Mouse (Mus musculus) liver, adult 2 months (tissue): ENCODE measurements around the gene Odf4. TPM values are rescaled to one million over a fixed set of nuclear protein-coding genes. Genes with fewer than 3 reads are reported as not detected.
A peak's percentile ranks its signal among the peaks of the same experiment; 100 is the strongest.

Experiments used
- DNase-seq: peaks from one replicate; pipeline ENCODE4 v3.0.0-alpha.2; 2011; ENCODE audit warnings: low read depth, low spot score; ENCODE audit errors: extremely low read depth
- H3K27ac ChIP-seq: fragments of 200-500 bp; replicated peaks from 2 replicates; pipeline ENCODE4 v1.5.1; 2012; ENCODE audit warnings: low read depth, mild to moderate bottlenecking, control low read depth, inconsistent platforms, low read length; ENCODE audit not compliant: insufficient read depth
- H3K27me3 ChIP-seq: fragments of 200-500 bp; 2 replicates; pipeline ENCODE4 v1.6.1; 2012; ENCODE audit warnings: mild to moderate bottlenecking, moderate library complexity, low read length, inconsistent platforms; ENCODE audit not compliant: control insufficient read depth, insufficient read depth
- H3K36me3 ChIP-seq: fragments of 200-500 bp; 2 replicates; pipeline ENCODE4 v1.6.1; 2012; ENCODE audit warnings: low read length, inconsistent platforms; ENCODE audit not compliant: control insufficient read depth, insufficient read depth
- H3K4me1 ChIP-seq: fragments of 200-500 bp; 2 replicates; pipeline ENCODE4 v1.6.1; 2011; ENCODE audit warnings: low read length; ENCODE audit not compliant: control insufficient read depth, insufficient read depth
- H3K4me3 ChIP-seq: fragments of 200-500 bp; 2 replicates; pipeline ENCODE4 v1.5.1; 2011; ENCODE audit warnings: low read depth, mild to moderate bottlenecking, control low read depth, low read length, moderate library complexity; ENCODE audit not compliant: insufficient read depth
- H3K79me2 ChIP-seq: fragments of 200-500 bp; 2 replicates; pipeline ENCODE4 v1.6.1; 2012; ENCODE audit warnings: inconsistent platforms, mild to moderate bottlenecking, low read length, moderate library complexity; ENCODE audit not compliant: control insufficient read depth, insufficient read depth
- H3K9ac ChIP-seq: fragments of 200-500 bp; 2 replicates; pipeline ENCODE4 v1.6.1; 2012; ENCODE audit warnings: low read depth, mild to moderate bottlenecking, control low read depth, inconsistent platforms, low read length
- CTCF ChIP-seq: fragments of 200-500 bp; IDR thresholded peaks from 2 replicates; pipeline ENCODE4 v1.5.1; 2011; ENCODE audit warnings: low read depth, low read length, control low read depth
- POLR2A ChIP-seq: fragments of 200-500 bp; IDR thresholded peaks from 2 replicates; pipeline ENCODE4 v1.6.1; 2011; ENCODE audit warnings: low read length, control low read depth; ENCODE audit not compliant: insufficient read depth; ENCODE audit errors: extremely low read depth
- WGBS: fragments of 180-500 bp; shearing (Covaris S2); methylation state at CpG from one replicate; pipeline ENCODE4 v1.1.7; 2018; 5-methylcytosine and 5-hydroxymethylcytosine counted together
- polyA plus RNA-seq: library from polyadenylated mRNA; depleted of rRNA; stranded (reverse); fragments of >200 nt; gene quantifications from 2 replicates; pipeline ENCODE4 v1.2.3, GENCODE M21; 2012
- total RNA-seq: library from RNA; depleted of rRNA; stranded (reverse); fragments of >200 nt; gene quantifications from 2 replicates; pipeline ENCODE4 v1.2.3, GENCODE M21; 2014

Gene Odf4
- total and polyA plus RNA-seq, 2 experiments = not detected

DNA sequence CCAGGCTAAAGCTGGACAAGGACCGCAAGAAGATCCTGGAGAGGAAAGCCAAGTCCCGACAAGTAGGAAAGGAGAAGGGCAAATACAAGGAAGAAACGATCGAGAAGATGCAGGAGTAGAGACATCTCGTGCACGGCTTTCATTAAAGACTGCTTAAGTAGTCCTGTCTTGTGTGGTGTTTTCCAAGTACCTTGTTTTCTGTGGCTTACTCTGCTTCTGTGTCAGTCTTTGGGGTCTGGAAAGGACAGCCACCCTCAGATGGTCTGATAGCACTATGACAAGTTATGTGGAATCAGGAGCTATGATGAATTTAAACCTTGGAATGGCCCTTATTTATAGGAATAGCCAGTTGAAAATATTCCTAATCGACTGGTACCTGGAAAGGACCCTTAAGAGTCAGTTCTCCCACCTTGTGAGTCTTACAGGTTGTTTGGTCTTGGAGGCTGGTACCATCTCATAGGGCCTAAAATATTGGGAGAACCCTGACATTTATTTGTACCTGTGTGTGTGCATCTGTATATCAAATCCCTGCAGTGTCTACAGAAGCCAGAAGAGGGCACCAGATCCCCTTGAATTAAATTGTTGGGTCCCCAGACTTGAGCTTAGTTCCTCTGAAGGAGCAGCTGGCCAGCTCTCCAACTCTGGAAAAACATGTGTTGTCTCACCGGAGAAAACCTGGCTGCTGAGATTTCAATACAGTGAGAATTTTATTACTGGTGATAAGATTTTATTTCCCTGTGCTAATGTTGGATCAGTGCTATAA lies 22.3 kb downstream of the Odf4 start:
- peak; percentile 48 for DNase-seq
- Histone ChIP-seq H3K27ac (no peak overlapping the region), H3K79me2 (no peaks in the 10 kb centered on the region), H3K4me1 (peaks cover 2% of the 10 kb centered on the region; the same call in 1 of the 2 replicates), H3K4me3 (no peak overlapping the region), H3K27me3 (no peaks in the 10 kb centered on the region), H3K9ac (no peak overlapping the region), H3K36me3 (peaks cover 35% of the 10 kb centered on the region)
- 85% methylated on average over 8 of the region's 8 CpGs for WGBS
- TF ChIP-seq CTCF (peak; percentile 4; the same call in 1 of the 2 replicates), POLR2A (no peak)

DNA sequence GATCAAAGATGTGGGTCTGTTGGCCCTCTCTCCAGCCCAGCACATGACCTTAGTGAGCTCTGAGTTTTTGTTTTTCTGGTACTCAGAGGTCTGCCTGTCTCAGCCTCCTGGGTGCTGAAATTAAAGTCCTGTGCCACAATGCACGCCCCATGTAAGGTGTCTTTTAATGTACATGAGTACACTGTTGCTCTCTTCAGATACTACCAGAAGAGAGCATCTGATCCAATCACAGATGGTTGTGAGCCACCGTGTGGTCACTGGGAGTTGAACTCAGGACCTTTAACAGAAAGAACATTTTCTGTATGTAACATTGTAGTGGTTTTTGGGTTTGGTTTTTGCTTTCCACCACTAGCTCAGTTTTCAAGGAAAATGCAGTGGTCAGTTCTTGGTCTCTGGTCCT lies 23.1 kb downstream of the Odf4 start:
- TF ChIP-seq CTCF (no peak), POLR2A (no peak)
- Histone ChIP-seq H3K4me3 (no peak overlapping the region), H3K27me3 (no peaks in the 10 kb centered on the region), H3K36me3 (peaks cover 35% of the 10 kb centered on the region), H3K79me2 (no peaks in the 10 kb centered on the region), H3K27ac (no peak overlapping the region), H3K9ac (no peak overlapping the region), H3K4me1 (peaks cover 2% of the 10 kb centered on the region; the same call in 1 of the 2 replicates)
- DNase-seq = no peak
- WGBS = 91% methylated on average over 2 of the region's 2 CpGs

DNA sequence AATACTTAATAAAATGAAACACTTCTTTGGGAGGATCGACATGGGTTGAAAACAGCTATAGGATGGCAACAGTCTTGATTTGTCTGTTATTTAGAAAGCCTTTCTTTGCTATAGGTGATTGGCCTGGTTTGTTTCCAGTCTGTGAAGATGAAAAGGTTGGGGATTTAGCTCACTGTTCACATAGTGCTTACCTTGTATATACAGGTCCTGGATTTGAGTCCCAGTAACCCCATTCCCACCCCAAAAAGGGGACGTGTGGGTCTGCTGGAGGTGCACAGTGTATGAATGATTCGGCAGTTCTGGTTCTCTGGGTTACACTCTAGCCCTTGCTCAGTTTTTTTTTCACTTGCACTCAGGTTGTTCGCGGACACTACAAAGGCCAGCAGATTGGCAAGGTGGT lies 24.1 kb downstream of the Odf4 start:
- Histone ChIP-seq H3K27ac (no peak overlapping the region), H3K27me3 (no peaks in the 10 kb centered on the region), H3K4me1 (peaks cover 2% of the 10 kb centered on the region; the same call in 1 of the 2 replicates), H3K36me3 (peaks cover 35% of the 10 kb centered on the region), H3K9ac (no peak overlapping the region), H3K4me3 (no peak overlapping the region), H3K79me2 (no peaks in the 10 kb centered on the region)
- 69% methylated on average over 5 of the region's 5 CpGs for WGBS
- DNase-seq = no peak
- TF ChIP-seq CTCF = no peak
- TF ChIP-seq POLR2A = no peak

DNA sequence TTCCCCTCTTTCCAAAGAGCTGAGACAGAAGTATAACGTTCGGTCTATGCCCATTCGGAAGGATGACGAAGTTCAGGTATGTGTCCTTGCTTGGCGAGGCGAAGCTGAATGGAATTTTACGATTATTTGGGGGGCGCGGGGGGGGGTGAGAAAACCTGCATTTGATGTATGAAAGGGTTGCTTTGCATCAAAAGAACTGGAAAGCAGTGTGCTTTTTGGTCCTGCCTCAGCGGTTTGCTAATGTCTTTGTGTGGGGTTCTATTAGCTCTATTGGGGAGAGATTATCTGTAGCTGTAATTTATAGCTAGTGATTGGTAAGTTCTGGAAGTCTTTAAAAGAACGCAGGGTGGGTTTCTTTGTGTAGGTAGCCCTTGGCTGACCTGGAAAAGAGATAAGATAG lies 24.5 kb downstream of the Odf4 start:
- DNase-seq = no peak
- TF ChIP-seq POLR2A (no peak), CTCF (no peak)
- H3K4me3 ChIP-seq = peak overlapping the region; percentile 89
- peaks cover 2% of the 10 kb centered on the region; the same call in 1 of the 2 replicates for H3K4me1 ChIP-seq
- H3K9ac ChIP-seq = peak overlapping the region; percentile 69
- no peaks in the 10 kb centered on the region for H3K79me2 ChIP-seq
- WGBS = 4% methylated on average over 11 of the region's 11 CpGs
- no peak overlapping the region for H3K27ac ChIP-seq
- peaks cover 35% of the 10 kb centered on the region for H3K36me3 ChIP-seq
- no peaks in the 10 kb centered on the region for H3K27me3 ChIP-seq

DNA sequence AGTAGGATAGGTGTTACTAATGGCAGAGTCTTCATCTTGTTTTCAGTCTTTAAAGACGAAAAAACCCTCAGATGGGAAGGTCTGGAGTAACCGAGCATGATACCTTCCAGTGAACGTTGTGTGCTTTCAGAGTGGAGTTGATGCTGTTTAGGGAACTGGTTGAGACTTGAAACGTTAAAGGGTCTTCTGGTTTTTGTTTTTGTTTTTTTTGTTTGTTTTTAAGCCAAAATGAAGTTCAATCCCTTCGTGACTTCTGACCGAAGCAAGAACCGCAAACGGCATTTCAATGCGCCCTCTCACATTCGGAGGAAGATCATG lies 24.9 kb downstream of the Odf4 start:
- H3K27ac ChIP-seq = no peak overlapping the region
- DNase-seq = peak; percentile 19
- WGBS = under 1% methylated on average over 10 of the region's 10 CpGs
- H3K36me3 ChIP-seq = peaks cover 35% of the 10 kb centered on the region
- peak overlapping the region; percentile 87 for H3K9ac ChIP-seq
- H3K27me3 ChIP-seq = no peaks in the 10 kb centered on the region
- peak overlapping the region; percentile 89 for H3K4me3 ChIP-seq
- TF ChIP-seq POLR2A (no peak), CTCF (no peak)
- H3K79me2 ChIP-seq = no peaks in the 10 kb centered on the region
- peaks cover 2% of the 10 kb centered on the region; the same call in 1 of the 2 replicates for H3K4me1 ChIP-seq
